Mouse (Mus musculus): ENCODE data around the gene Olfr1320. TPM values are rescaled to one million over a fixed set of nuclear protein-coding genes. Genes with fewer than 3 reads are reported as not detected.

The Olfr1320 gene
- total RNA-seq (2017) = not detected in 2 replicates

DNA sequence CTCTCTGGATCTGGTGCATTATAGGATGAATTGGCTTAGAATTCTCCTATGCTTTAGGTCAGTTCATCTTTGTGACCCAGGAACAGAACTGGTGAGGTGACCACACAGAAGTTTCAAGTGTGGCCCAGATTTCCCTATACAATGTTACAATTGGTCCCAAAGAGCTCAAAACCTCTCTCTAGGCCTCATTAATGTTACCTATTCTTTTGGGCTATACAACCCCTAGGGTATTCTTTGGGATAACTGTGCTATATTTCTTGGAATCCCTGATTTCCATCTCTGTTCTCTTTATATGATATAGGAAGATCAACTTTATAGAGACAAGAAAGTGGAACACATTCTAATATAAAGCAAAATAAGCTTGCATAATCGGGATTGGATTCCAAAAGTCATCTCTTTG, at the start of gene Olfr1320:
Gene Olfr1320, plus strand, starts transcription at position 301 of the 400 bp plus-strand sequence.
- no peak for ATAC-seq (replicated peaks; ENCODE audit: low read depth, poor library complexity, severe bottlenecking)

DNA sequence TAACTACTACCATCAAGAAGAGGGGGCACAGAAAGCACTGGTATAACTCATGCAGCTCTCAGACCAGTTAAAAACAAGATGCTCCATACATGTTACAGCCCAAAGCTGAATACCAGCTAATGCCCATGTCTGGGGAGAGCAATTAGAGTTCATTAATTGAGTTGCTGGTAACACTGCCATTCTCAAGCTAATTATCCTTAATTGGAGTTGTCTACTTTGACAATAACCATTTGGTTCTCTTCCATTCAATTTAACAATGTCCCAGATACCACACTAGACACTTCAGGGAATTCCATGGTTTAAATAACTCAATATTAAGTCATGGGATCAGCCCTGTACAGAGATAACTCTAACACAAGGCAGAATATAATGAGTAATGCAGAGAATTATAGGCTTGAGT, 44.6 kb upstream of the Olfr1320 start:
- no peak for ATAC-seq (replicated peaks; ENCODE audit: low read depth, poor library complexity, severe bottlenecking)

DNA sequence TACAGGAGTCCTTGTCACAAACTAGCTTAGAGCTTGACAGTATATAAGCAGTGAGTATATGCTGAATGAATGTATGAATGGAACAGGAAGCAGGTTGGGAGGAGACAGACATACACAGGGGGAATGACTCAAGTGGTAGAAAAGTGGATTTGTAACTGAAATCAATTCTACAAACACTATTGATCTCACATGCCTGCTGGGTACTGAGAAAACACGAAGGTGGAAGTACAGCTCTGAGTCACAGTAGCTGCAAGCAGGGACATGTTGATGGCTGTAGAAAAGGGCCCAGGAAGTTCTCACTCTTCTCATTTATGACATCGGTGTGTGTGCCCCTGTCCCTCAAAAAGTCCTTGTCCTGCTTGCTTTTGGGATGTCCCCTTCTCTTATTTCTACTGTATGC, 40.9 kb upstream of the Olfr1320 start:
- no peak for ATAC-seq (replicated peaks; ENCODE audit: low read depth, poor library complexity, severe bottlenecking)

DNA sequence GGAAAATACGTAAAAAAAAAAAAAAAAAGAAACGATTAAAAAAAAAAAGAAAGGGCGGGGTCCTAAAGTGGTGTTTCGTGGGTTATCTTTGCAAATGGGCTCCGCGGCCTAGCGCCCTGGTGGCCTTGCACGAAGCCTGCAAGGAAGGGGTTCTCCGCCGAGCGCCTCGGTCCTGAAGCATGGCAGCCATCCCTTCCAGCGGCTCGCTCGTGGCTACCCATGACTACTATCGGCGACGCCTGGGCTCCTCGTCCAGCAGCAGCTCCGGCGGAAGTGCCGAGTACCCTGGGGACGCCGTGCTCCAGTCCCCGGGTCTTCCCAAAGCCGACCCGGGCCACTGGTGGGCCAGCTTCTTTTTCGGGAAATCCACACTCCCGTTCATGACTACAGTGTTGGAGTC, 11.4 kb upstream of the Olfr1320 start:
- ATAC-seq (replicated peaks; ENCODE audit: low read depth, poor library complexity, severe bottlenecking) = peak; percentile 62; the same call in 1 of the 2 replicates

Other genes with a start within 250 kb of the Olfr1320 start
- not detected in 2 replicates for gene Arhgap36, start 208.4 kb upstream of the Olfr1320 start, total RNA-seq (2017)
- gene Olfr1321, start 62.7 kb downstream of the Olfr1320 start, total RNA-seq (2017) = not detected in 2 replicates
- gene Igsf1, start 125.4 kb downstream of the Olfr1320 start, total RNA-seq (2017) = not detected in 2 replicates
- not detected in 2 replicates for gene Olfr1322, start 219.2 kb downstream of the Olfr1320 start, total RNA-seq (2017)